Mouse (Mus musculus) midbrain, embryonic 12.5 days (tissue): ENCODE measurements around the gene Ptbp2. TPM values are rescaled to one million over a fixed set of nuclear protein-coding genes. Genes with fewer than 3 reads are reported as not detected.

Experiments
- ATAC-seq: fragments of 200-750 bp; cut with Nextera tagmentation; 2 replicates; pipeline ENCODE4 v1.8.0; 2017; ENCODE audit warnings: low read depth, moderate TSS enrichment, moderate library complexity; ENCODE audit not compliant: low FRiP score
- H3K27ac ChIP-seq: fragments of 300-500 bp; sonication (generic); replicated peaks from 2 replicates; pipeline ENCODE4 v1.5.1; 2016; ENCODE audit warnings: mild to moderate bottlenecking
- H3K27me3 ChIP-seq: fragments of 300-500 bp; sonication (generic); 2 replicates; pipeline ENCODE4 v1.6.1; 2016; ENCODE audit warnings: mild to moderate bottlenecking
- H3K36me3 ChIP-seq: fragments of 300-500 bp; sonication (generic); 2 replicates; pipeline ENCODE4 v1.6.1; 2016
- H3K4me1 ChIP-seq: fragments of 300-500 bp; sonication (generic); 2 replicates; pipeline ENCODE4 v1.6.1; 2016
- H3K4me2 ChIP-seq: fragments of 300-500 bp; sonication (generic); replicated peaks from 2 replicates; pipeline ENCODE4 v1.6.1; 2016; ENCODE audit warnings: mild to moderate bottlenecking, moderate library complexity
- H3K4me3 ChIP-seq: fragments of 300-500 bp; sonication (generic); 2 replicates; pipeline ENCODE4 v1.5.1; 2016; ENCODE audit warnings: mild to moderate bottlenecking
- H3K9ac ChIP-seq: fragments of 300-500 bp; sonication (generic); replicated peaks from 2 replicates; pipeline ENCODE4 v1.6.1; 2016; ENCODE audit warnings: mild to moderate bottlenecking, moderate library complexity
- H3K9me3 ChIP-seq: fragments of 300-500 bp; sonication (generic); 2 replicates; pipeline ENCODE4 v1.6.1; 2016; ENCODE audit warnings: mild to moderate bottlenecking
- WGBS: fragments of 180-500 bp; shearing (Covaris S2); methylation state at CpG from one replicate; pipeline ENCODE4 v1.1.7; 2016; 5-methylcytosine and 5-hydroxymethylcytosine counted together
- polyA plus RNA-seq: library from polyadenylated mRNA; unstranded; fragments of >200 nt; fragmentation: Nextera tagmentation; extraction: Ambion mirVana; gene quantifications from 2 replicates; pipeline ENCODE4 v1.2.1, GENCODE M21; 2016

Ptbp2 gene
- polyA plus RNA-seq = 343 and 355 TPM in 2 replicates

DNA sequence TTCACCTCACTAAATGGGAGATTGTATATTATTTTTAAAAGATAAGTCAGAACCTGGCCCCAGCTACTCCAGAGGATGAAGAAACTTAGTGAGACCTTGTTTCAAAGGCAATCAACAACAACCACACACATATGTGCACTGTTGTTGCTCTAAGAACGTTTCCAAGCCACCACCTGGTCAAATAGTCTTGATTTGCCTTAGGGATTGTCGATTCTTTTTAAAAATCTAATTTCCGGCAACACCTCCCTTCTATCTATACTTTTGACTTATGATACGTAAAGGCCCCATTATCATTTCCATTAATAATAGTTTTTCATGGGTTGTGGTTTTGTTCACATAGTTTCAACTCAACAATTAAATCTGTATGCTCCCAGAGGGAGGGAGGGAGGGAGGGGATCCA, at the start of gene Ptbp2:
Gene Ptbp2 (minus strand): TSS at position 101 of the 400 bp plus-strand sequence.
- Histone ChIP-seq H3K9me3 (no peaks in the 10 kb centered on the region), H3K4me2 (peak within 1 kb of the TSS; percentile 51), H3K4me1 (peaks cover 8% of the 10 kb centered on the region), H3K27ac (peak within 1 kb of the TSS; percentile 99), H3K36me3 (peaks cover 5% of the 10 kb centered on the region), H3K4me3 (peak within 1 kb of the TSS; percentile 98), H3K9ac (peak within 1 kb of the TSS; percentile 100), H3K27me3 (no peaks in the 10 kb centered on the region)
- ATAC-seq = no peak
- WGBS = 87% methylated on average over 4 of the region's 4 CpGs

DNA sequence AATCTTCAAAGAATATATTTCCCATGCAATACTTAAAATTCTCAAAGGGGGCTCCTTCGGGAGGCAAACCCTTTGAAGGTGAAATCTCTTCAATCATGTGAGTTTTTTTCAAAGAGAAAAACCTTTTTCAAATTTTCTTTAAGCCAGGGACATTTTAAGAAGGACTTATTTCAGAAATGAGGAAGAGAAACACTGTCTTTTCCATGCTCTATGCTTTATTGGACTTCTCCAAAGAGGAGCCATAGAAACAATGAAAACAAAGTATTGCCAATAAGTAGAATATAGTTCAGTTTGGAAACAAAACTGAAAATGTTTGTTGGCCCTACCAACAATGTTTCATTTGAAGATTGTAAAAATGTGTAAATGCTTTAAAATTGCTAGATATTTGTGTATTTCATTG, 30.4 kb upstream of the Ptbp2 start:
- no peak overlapping the region for H3K27ac ChIP-seq
- 60% methylated on average over 1 of the region's 1 CpGs for WGBS
- H3K36me3 ChIP-seq = no peaks in the 10 kb centered on the region
- no peaks in the 10 kb centered on the region for H3K4me1 ChIP-seq
- no peaks in the 10 kb centered on the region for H3K27me3 ChIP-seq
- no peak overlapping the region for H3K4me3 ChIP-seq
- no peaks in the 10 kb centered on the region for H3K9me3 ChIP-seq
- ATAC-seq = no peak
- H3K4me2 ChIP-seq = no peak overlapping the region
- H3K9ac ChIP-seq = no peak overlapping the region

DNA sequence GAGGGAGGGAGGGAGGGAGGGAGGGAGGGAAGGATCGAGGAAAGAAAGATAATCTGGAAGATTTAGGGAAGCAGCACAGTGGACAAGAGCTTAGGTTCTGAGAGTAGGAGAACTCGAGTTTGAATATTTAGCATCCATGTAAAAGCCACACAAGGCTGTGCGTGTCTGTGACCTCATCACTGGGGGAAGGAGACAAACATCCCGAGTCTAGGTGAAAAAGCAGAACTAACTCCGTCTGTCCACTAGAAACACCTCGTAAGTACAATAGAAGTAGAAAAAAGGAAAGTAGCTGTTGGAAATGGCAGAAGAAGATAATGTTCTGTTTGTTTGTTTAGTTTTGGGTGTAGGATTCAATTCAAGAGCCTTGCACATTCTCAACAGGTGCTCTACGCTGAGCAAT, 21.9 kb upstream of the Ptbp2 start:
- Histone ChIP-seq H3K4me3 (no peak overlapping the region), H3K36me3 (no peaks in the 10 kb centered on the region), H3K9me3 (no peaks in the 10 kb centered on the region), H3K27me3 (no peaks in the 10 kb centered on the region), H3K27ac (no peak overlapping the region), H3K4me1 (no peaks in the 10 kb centered on the region), H3K9ac (no peak overlapping the region), H3K4me2 (no peak overlapping the region)
- 76% methylated on average over 7 of the region's 7 CpGs for WGBS
- no peak for ATAC-seq

DNA sequence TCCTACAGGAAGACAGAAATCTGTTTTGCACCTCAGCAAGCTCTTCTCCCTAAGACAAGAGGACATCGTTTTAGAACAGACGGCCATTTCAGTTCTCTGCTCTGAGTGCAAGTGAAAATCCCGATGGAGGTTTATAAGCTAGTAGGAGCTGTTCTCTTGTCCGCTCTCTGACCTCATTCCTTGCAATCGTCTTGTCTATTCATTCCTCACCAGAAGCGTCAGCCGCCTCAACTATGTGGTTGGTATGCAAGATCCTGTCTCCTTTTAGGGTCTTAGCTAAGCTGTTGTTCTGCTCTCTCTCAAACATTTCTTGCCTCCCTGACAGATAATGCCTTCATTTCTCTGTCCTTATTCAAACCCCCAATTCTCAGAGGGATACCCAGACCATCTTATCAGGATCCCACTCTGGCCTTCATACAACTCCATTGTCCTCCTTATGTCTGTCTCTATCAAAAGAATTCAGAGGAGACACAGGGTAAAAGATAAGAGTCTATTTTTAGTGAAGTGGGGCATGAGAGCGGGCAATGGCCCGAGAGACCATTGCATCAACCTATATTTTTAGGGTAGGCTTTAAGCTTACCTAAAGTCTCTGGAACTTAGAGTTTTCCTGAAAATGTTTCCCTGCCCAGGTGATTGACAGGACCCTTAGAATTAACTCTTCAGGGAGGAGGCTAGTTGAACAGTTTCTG, 10.6 kb upstream of the Ptbp2 start:
- ATAC-seq = no peak
- no peak overlapping the region for H3K9ac ChIP-seq
- no peaks in the 10 kb centered on the region for H3K9me3 ChIP-seq
- H3K27me3 ChIP-seq = no peaks in the 10 kb centered on the region
- no peak overlapping the region for H3K4me3 ChIP-seq
- no peak overlapping the region for H3K4me2 ChIP-seq
- no peaks in the 10 kb centered on the region for H3K36me3 ChIP-seq
- no peak overlapping the region for H3K27ac ChIP-seq
- 78% methylated on average over 9 of the region's 9 CpGs for WGBS
- no peaks in the 10 kb centered on the region for H3K4me1 ChIP-seq

DNA sequence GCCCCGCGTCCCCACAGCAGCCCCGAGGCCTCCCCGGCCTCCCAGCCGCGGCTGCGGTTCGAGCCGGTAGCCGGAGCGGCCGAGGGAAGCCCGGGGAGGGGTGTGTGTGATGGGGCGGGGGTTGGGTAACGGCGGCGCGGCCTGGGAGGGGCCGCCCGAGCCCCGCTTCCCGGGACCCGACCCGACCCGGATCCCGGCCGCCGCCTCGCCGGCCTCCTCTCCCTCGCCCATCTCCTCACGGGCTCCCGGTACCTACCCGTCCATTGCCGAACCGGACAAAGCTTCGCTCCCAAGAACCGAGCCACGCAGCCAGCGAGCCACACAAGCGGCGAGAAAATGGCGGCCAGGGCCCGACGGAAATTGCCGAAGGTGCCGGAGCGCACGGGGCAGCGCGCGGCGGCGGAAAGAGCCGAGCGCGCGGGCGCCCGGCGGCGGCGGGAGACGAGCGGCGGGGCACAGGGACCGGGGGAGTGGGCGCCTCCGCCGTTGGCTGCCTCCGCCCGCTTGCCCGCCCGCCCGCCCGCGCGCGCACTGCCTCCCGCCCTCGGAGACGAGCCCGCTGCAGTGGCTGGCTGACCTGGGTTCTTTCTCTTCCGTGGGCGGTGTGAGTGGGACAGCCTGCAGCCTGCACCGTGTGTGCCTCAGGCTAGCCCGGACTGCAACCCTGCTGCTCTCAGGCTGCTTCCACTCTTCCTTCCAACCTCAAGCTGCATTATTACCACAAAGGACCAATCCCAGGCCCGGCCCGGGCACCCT, 1.1 kb downstream of the Ptbp2 start:
- H3K9me3 ChIP-seq = no peaks in the 10 kb centered on the region
- H3K27ac ChIP-seq = peak overlapping the region; percentile 99
- ATAC-seq = peak; percentile 93
- H3K4me2 ChIP-seq = peak overlapping the region; percentile 51
- peak overlapping the region; percentile 98 for H3K4me3 ChIP-seq
- WGBS = under 1% methylated on average over 53 of the region's 89 CpGs
- H3K27me3 ChIP-seq = no peaks in the 10 kb centered on the region
- H3K9ac ChIP-seq = peak overlapping the region; percentile 100
- H3K4me1 ChIP-seq = peaks cover 21% of the 10 kb centered on the region
- peaks cover 16% of the 10 kb centered on the region for H3K36me3 ChIP-seq

DNA sequence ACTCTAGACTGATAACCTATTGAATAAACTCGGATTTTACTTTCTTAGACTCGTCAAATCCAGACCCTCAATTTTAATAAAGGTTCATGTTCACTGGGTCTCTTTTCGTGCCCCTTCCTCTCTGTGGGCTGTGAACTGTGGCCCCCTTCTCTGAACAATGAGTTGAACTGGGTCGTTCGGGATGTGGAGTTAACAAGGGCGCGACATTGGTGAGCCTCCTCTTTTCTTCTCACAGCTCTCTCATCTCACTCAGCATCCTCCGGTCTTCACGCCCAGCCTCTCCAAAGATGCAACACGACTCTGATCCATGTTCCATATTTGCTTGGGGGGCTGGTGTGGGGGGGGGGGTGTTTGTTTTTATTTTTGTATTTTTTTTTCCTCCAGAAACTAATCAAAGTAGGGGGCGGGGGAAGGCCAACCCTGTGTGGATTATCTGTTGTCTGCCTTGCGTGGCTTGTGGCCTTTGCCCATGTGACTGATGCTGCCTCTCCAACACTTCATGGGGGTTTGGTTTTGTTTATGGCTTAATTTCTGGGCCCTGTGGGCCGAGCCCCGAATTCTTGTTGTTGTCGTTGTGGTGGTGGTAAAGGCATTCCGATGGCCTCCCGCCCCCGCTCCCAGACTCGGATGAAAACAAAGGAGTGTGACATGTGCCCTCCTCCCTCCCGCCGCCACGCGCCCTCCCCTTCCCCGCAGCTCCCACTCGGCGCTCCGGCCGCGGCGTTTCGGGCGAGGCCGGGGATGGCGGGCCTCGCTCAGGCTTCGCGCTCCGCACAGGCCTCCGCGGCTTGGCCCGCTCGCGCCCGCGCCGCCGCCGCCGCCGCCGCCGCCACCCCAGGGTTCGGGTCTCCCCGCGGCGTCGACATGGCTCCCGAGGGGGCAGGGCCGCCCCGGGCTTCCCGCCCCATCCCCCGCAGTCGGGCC, 2.0 kb downstream of the Ptbp2 start:
- Histone ChIP-seq H3K4me1 (peaks cover 23% of the 10 kb centered on the region), H3K9me3 (no peaks in the 10 kb centered on the region), H3K4me3 (peak overlapping the region; percentile 98), H3K36me3 (peaks cover 17% of the 10 kb centered on the region), H3K27me3 (no peaks in the 10 kb centered on the region), H3K4me2 (peak overlapping the region; percentile 51), H3K9ac (peak overlapping the region; percentile 100), H3K27ac (peak overlapping the region; percentile 99)
- peak; percentile 69 for ATAC-seq
- under 1% methylated on average over 34 of the region's 63 CpGs for WGBS

DNA sequence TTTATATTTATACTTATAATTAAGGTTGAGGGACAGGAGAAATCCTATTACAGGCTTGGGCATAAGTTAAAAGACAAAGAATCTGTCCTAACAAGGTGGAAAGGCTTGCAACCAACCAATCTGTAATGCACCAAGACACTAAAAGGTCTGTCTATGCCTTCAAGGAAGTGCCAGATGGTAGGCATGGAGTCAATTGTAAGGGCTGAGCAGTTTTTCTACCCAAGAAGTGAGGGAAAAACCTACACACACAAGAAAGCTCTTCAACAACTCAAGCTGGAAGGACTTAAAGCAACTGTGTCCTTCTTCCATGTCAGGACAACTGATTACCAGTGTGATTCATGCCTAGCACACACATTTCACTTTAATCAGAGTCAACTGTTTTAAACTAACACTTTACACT, 3.4 kb downstream of the Ptbp2 start:
- Histone ChIP-seq H3K9ac (0 out of 2 replicates have a peak overlapping the region, but pooled peaks have one; percentile 28), H3K27me3 (no peaks in the 10 kb centered on the region), H3K27ac (no peak overlapping the region)

DNA sequence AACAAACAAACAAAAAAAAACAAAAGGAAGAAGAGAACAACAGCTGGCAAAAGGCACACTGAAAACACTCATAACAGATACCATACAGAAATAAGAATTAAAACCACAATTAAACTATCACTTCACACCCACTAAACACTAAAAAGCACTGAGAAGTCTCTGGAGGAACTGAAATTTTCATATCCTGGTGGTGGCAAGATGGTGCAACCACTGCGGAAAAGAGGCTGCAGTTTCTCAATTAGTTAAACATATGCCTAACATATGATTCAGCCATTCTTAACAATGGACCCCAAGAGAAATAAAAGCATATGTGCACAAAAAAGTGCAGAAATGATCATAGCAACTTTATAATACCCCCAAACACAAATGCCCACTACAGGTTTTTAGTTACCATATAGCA, 5.0 kb downstream of the Ptbp2 start:
- Histone ChIP-seq H3K9me3 (no peaks in the 10 kb centered on the region), H3K27me3 (no peaks in the 10 kb centered on the region), H3K27ac (no peak overlapping the region), H3K9ac (no peak overlapping the region), H3K36me3 (peaks cover 21% of the 10 kb centered on the region), H3K4me1 (peaks cover 23% of the 10 kb centered on the region), H3K4me2 (peak overlapping the region; percentile 16), H3K4me3 (no peak overlapping the region)
- WGBS = 88% methylated on average over 1 of the region's 1 CpGs
- no peak for ATAC-seq

More for the DNA sequence above, 3.4 kb downstream of the Ptbp2 start:
- H3K4me3 ChIP-seq = peak overlapping the region; percentile 98
- ATAC-seq = no peak
- H3K4me2 ChIP-seq = peak overlapping the region; percentile 51
- H3K36me3 ChIP-seq = peaks cover 20% of the 10 kb centered on the region
- H3K4me1 ChIP-seq = peaks cover 23% of the 10 kb centered on the region
- H3K9me3 ChIP-seq = no peaks in the 10 kb centered on the region

DNA sequence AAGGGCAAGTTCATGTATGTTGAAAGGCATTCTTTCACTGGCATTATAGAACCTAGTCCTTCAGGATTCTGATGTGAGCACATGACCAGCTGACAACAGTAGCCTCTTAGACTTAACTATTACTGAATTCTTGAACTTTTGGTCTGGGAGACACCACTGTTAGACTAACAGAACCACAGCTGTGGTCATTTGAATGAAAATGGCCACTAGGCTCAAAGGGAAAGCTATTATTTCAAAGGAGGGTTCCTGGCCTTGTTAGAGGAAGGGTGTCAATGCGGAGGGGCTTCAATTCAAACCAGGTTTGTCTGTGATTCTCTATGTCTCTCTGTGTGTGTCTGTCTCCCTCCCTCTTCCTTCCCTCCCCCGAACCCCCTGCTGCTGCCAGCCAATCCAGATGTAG, 5.8 kb downstream of the Ptbp2 start:
- Histone ChIP-seq H3K4me3 (no peak overlapping the region), H3K9ac (no peak overlapping the region), H3K27me3 (no peaks in the 10 kb centered on the region), H3K9me3 (no peaks in the 10 kb centered on the region), H3K4me1 (peaks cover 23% of the 10 kb centered on the region), H3K36me3 (peaks cover 21% of the 10 kb centered on the region), H3K4me2 (peak overlapping the region; percentile 16), H3K27ac (no peak overlapping the region)
- ATAC-seq = no peak
- 61% methylated on average over 2 of the region's 2 CpGs for WGBS

DNA sequence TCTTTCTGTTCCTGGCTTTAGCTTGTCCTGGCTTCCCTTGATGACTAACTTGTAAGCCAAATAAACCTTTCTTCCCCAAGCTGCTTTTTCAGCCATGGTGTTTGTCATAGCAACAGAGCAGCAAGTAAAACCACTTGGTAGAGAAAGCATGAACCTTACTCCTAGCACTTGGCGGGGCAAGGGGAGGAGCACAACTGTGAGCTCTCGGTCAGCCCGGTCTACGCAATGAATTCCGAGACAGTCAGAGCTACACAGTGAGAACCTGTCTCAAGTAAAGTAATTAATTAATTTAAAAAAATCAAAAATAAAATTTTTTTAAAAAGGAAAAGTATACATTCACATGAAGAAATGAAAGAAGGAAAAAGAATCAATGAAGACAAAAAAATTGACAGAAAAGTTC, 8.1 kb downstream of the Ptbp2 start:
- Histone ChIP-seq H3K4me3 (no peak overlapping the region), H3K4me1 (peaks cover 23% of the 10 kb centered on the region), H3K36me3 (peaks cover 21% of the 10 kb centered on the region), H3K9ac (no peak overlapping the region), H3K27me3 (no peaks in the 10 kb centered on the region), H3K27ac (no peak overlapping the region), H3K9me3 (no peaks in the 10 kb centered on the region), H3K4me2 (no peak overlapping the region)
- no peak for ATAC-seq
- 91% methylated on average over 5 of the region's 5 CpGs for WGBS

DNA sequence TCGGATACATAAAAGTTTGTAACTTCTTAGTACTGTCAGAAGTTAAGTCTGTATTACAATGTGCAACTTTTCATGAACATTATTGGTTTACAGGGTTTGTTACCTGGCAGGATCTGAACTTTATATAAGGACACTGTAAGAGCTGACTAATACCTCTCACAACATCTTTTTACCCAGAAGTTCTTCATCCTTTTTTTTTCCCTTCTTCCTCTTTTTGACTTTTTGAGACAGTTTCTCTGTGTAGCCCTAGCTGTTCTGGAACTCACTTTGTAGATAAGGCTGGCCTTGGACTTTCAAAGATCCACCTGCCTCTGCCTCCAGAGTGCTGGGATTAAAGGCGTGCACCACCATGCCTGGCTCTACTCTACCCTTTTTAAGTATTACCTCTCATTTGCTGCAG, 11.5 kb downstream of the Ptbp2 start:
- H3K4me2 ChIP-seq = no peak overlapping the region
- WGBS = 89% methylated on average over 2 of the region's 2 CpGs
- no peaks in the 10 kb centered on the region for H3K9me3 ChIP-seq

More for the DNA sequence above, 11.5 kb downstream of the Ptbp2 start:
- Histone ChIP-seq H3K27ac (no peak overlapping the region), H3K4me3 (no peak overlapping the region), H3K36me3 (peaks cover 11% of the 10 kb centered on the region; the same call in 1 of the 2 replicates), H3K9ac (no peak overlapping the region), H3K27me3 (no peaks in the 10 kb centered on the region), H3K4me1 (no peaks in the 10 kb centered on the region)
- no peak for ATAC-seq
